Mouse (Mus musculus) erythroid progenitor cell, adult 5-6 weeks (primary cell): ENCODE data around the gene Clgn. TPM values are rescaled to one million over a fixed set of nuclear protein-coding genes. Genes with fewer than 3 reads are reported as not detected.

ENCODE experiments used
- ATAC-seq: replicated peaks from 2 replicates; pipeline ENCODE4 v1.8.0; 2016; ENCODE audit warnings: moderate number of reproducible peaks, mild to moderate bottlenecking, moderate TSS enrichment, inconsistent platforms; ENCODE audit not compliant: poor library complexity, low FRiP score, severe bottlenecking
- total RNA-seq, 2 experiments: library from RNA; stranded (forward) in 1 of 2; stranded (reverse) in 1 of 2; fragments of 150-400 nt in 1 of 2; fragments of 186-747, 209-891 nt in 1 of 2; gene quantifications; 2 replicates each; pipeline versions ENCODE4 v1.2.3 to v1.2.4; 2015 to 2017; ENCODE audit warnings: low replicate concordance in 2 of 2

Clgn gene
- total RNA-seq (2015; ENCODE audit: low replicate concordance) (5.8 and 8.0 TPM in 2 replicates), total RNA-seq (2017; ENCODE audit: low replicate concordance) (4.9 and 10.9 TPM in 2 replicates)

DNA sequence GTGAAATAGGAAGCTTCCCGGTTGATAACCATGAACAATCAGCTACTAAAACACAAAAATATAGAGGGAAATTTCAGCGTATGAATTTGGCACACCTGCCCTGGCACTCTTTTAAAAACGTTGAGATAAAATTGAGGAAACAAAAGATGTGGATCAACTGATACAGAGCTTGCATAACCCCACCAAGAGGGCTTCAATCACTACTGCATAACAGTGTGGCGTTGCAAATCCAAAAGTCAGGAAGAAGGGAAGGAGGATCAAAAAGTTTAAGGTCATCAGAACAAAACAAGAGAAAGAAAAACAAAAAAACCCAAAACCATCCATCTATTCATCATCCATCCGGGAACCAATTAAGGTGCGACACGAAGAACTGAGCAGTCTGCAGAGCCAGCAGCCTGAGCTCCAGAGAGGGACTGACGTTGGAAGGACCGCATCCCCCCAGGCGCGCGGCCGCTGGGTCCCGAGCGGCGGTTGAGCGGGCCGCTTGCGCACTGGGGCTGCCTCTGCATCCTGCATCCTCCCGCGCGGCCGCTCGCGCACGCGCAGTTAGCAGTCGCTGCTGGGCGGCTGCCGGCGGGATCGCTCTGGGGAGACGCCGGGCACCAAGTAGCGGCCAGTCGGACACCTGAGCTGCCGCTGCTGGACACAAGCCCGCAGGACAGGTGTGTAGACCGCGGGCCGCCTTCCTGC, at the start of gene Clgn:
Gene Clgn, plus strand, starts transcription at position 552 of the 690 bp plus-strand sequence.
- peak; percentile 93 for ATAC-seq

DNA sequence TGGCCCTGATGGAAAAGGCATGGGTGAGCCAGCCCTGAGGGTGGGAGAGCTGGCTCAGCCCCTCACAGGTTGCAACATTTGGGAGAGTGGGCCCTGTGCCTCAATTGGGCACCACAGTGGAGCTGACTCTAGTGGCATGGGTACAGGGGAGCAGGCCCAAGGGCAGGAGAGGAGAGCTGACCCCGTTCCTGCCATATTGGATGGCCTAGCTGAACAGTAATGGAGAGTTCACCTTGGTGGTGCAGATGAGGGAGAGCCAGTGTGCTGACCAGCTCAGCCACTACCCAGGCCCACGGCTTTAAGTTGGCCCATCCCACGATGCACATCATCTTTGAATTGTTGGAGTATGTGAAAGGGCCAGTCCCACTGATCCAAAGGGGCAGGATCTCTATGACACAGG, 47.6 kb upstream of the Clgn start:
- ATAC-seq: peak; percentile 39; the same call in 1 of the 2 replicates

DNA sequence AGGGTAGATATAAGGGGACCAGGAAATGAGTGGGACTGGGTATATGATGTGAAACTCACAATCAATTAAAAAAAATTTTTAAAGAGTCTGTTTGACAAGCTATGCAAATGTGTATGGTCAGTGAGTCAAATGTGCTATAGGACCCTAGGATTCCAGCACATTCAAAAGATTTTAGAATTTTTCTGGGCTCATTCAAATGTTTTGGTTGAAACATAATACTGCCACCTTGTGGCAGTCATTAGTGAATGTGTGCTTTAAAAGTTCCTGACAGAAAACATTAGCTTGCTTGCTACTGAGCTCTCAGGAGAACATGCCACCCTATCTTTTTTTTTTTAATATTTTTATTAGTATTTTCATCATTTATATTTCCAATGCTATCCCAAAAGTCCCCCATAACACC, 47.0 kb upstream of the Clgn start:
- no peak; the same call in 1 of the 2 replicates for ATAC-seq

DNA sequence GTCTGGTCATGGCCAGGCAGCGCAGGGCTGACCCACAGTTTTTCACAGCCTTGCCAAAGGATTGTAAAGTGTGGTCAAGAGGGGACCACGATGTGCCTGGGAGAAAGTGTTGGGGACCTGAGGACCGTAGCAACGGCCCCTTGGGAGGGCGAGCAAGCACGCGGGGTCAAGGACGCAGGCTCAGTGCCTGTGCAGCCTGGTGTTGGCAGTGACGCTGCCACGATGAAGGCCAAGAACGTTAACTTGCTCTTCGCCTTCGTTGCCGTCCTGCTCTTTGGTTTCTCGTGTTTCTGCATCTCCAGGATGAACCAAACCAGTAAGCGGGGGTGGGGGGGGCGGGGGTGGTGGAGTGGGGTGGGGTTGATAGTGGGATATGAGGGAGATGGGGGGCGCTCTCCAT, 41.4 kb upstream of the Clgn start, which contains the start of gene Mgat4d:
Gene Mgat4d, plus strand, starts transcription at position 209 of the 400 bp plus-strand sequence.
- ATAC-seq: no peak

DNA sequence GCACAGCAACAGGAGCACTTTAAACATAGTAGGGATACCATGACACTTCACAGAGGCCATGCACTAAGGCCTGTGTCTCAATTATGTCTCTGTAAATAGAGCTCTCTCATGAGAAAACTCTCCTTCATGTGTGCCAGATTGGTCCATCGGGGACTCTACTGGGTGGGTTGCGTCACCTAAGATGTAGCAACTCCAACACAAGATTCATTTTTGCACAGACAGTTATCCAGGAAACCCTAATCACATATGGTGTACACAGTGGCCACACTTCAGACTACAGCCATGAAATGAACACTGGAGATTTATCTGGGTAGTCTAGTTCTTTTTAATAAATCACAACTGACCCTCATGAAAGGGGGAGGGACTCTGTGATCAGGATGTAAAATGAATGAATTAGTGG, 38.4 kb upstream of the Clgn start:
- ATAC-seq: no peak

DNA sequence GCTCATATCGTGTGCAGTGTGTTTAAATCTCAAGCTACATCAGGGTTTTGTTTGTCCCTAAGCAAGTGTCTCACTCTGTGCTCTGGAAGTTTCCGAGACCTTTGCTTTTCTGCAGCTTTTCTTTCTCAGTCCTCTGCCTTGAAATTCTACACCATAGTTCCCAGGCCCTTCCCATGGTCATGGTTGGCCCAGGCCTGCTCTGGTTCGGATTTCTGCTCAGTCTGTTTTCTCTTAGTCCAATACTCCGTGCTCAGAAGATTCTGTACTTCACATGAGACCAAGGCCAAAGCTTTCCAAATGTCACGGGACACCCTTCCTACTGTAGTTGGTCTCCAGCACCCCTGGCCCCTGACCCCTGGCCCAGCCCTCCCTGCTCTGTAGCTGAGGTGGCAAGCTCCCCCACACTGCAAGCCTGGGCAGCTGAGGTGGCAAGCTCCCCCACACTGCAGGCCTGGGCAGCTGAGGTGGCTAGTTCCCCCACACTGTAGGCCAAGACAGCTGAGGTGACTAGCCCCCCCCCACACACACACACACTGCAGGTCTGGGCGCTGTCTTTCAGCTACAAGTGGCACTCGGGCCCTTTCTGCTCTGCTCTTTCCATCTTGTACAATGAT, 26.4 kb upstream of the Clgn start:
- ATAC-seq: 0 out of 2 replicates have a peak, but pooled peaks have one; percentile 30

DNA sequence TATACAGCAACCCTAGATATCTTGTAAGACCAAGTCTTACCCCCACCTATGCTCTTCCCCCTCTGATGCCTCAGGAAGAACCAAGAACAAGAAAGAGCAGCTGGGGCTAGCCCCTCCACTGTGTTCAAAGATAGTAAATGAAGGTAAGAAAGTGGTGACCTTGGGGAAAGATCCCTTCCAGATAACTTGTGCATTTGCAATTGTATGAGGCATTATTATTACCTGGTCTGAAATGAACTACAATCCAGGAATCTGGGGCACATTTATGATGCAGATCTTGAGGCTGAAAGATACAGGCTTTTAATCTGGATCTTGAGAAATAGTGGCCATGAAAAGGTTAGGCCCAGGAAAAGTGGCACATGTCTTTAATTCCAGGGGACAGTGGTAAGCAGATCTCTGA, 12.4 kb upstream of the Clgn start:
- no peak for ATAC-seq

DNA sequence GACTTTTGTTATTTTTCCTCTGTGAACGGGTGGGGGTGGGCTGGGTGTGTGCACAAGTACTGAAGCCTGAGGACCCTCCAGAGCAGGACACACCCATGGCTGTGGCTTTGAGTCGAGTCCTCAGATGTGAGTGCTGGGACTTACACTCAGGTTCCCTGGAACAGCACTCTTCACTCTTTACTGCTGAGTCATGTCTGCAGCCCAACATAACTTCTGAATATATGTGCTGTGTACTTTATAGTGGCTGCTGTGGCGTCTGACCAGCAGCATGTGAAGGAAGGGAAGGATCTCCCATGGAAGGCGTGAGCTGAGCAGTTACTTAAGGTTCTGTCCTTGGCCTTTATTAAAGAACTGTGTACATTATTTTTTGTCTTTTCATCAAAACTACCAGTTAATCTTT, 9.5 kb upstream of the Clgn start:
- no peak for ATAC-seq

DNA sequence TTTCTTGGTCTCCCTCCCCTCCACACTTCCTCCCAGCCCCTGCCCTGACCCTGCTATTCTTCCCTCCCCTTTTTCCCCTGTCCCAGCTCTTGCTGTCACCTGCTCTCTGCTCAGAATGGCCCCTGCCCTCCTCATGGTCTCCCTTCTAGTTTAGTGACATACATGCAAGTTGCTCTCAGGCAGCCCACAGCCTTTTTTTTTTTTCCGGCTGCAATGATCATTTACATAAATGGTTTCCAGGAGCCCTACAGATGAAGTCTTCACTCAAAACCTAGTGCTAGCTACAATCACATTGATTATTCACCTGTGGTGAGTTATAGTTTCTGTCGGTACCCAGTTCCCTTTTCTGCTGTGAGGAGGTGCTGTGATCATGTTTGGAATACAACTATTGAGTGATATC, 8.7 kb upstream of the Clgn start:
- ATAC-seq: no peak

DNA sequence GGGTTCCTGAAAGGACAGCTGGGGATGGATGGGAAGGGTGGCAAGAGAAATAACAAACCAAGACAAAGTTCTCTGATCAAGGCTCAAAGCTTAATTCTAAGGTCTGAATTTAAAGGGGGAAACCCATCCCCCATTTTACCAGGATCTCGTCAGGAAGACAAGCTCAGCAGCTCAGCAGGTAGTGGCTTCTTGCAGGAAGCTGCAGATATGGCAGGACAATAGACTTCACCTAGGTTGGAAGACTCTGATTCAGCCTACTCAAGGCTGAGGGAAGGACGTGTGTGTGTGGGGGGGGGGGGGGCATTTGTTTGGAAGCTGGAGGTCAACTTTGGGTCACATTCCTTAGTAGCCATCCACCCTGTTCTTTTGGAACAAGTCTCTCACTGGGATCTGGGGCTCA, 6.8 kb upstream of the Clgn start:
- no peak for ATAC-seq

DNA sequence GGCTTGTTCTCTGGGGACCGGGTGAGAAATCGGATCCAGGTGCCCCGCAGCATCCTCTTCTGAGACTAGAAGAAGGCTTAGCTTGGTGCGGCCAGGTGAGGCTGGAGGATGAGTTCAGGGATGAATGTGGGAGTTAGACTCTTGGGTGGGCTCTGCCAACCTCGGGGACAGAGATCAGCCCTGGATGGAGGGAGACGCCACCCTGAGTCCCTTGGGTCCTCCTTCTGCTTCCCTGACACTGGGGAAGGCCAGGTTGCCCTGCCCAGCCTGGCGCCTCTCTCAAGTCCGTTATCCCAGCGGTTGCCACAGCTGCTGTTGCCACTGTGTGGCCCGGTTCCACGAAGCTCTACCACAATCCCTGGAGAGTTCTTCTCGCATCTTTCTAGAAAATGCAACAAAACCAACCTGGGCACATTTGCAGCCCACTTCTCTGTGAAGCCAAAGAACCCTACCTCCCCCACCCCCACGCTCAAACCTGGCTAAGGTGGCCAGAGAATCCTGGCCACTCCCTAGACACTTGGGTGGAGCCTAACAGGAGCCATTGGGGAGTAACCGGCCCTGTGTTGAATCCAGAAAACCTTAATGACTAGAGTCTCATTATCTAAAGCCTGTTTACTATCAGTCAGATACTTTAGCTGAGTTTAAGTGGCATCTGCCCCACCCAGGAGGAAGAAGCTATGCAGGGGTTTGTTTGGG, 487 bp downstream of the Clgn start:
- ATAC-seq: peak; percentile 73

DNA sequence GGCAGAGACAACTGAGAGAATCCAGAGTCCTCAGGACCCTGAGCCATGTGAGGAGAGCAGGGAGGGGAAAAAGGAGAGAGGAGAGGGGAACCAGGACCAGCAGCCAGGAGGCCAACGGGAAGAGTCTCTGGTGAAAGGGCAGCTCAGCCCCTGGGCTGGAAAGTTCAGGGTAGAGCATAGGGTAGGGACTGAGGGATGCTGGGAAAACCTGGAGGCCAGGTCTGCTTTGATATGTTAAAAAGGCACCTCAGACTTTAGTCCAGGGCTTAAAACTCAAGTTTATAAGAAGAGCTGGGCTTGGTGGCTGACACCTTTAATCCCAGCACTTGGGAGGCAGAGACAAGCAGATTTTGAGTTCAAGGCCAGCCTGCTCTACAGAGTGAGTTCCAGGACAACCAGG, 2.9 kb downstream of the Clgn start:
- ATAC-seq: no peak

DNA sequence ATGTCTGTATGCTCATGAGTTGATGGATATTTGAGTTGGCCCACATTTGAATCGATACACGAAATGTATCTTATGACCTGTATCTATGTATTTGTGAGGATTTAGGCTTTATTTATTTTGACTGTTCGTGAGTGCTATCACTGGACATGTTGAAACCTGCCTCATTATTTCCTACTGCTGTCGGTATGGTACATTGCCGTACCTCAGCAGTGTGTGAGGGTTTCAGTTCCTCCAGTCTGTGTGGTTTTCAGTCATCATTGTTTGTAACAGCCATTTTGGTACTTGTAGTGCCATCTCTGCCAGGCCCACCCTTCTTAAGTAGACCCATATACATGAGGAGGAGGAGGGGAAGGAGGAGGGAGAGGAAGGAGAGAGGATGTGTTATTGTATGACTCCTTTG, 4.7 kb downstream of the Clgn start:
- no peak for ATAC-seq

DNA sequence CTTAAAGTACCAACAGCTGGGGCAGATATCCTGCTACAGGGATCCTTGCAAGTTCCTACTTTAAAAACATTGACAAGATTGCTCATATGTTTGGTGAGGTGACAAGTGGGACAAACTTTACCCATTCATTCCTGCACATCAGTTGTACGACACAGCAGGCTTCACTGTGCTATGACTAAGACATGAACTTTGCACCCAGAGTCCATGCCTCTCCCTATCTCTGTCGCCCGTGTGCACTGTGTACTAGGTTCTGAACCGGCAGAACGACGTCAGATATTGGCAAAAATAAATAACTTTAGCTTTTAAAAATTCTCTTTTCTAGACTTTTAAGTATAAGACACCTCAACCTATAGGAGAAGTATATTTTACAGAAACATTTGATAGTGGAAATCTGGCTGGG, 7.0 kb downstream of the Clgn start:
- ATAC-seq: no peak

DNA sequence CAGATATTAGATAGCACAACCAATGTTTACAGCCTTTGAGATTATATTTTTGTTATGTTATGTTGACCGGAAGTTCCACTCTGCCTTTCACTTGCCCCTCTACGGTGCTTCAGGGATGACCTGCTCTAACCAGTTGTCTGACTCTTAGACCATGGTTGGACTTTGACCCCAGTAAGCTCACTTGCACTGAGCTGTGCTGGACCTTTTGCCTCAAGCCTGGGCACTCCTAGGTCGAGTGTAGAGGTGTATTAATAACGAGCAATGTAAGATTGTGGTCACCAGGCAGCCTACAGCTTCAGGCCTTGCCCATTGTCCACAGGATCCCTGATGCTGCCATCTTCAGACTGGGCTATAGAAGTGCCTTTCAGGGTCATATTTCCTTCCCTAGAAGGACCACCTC, 8.1 kb downstream of the Clgn start:
- no peak for ATAC-seq

DNA sequence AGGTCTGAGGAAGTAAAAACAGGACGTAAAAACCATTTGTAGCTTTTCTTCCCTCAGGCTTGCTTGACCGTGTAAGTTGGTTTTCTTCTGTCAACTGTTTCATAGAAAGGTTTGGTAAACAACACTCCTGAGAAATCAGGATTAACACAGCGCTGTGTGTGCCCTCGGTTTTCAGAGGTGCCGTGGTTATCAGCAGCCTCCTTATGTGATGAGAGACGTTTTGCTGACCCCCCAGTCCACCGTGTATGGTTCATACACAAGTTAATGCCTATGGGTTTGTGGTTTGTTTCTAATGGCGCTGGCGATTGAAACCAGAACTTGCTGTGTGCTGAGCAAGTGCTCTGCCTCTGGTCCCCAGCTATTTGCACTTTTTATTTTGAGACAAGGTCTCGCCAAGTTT, 15.9 kb downstream of the Clgn start:
- no peak for ATAC-seq

DNA sequence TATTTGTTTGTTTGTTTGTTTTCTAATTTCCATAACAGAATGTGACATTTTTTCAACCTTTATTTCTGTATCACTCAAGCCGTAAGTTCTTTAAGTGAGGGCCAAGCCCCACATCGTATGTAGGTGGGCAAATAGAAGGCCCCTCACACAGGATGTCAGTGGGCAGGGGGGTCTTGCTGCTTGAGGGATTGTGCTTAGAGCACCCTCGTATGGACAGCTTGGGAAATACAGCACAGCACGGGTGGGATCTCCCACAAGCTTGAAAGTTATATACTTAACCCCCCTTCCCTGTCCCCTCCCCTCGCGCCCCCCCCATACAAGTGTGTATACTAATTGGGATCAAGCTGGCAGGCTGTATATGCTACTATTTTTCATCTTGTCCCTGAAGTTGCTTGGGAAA, 17.2 kb downstream of the Clgn start:
- no peak for ATAC-seq

DNA sequence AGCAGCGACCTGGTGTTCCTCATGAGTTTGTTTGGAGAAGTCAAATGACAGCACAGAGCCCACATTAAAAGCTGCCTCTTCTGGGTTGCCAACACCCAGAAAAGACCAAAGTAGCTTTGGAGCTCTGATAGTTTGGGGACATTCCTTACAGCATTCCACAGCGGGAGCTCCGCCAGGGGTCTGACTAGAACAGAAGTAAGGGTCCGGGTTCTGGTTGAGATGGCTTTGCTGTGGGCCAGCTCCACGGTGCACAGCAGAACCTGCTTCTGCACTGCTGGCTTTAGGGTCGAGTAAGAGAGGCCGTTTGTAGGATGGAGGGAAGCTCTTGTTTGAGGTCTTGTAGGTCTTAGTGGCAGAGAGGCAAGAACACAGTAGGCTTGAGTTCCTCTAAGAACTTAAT, 18.8 kb downstream of the Clgn start:
- ATAC-seq: no peak

DNA sequence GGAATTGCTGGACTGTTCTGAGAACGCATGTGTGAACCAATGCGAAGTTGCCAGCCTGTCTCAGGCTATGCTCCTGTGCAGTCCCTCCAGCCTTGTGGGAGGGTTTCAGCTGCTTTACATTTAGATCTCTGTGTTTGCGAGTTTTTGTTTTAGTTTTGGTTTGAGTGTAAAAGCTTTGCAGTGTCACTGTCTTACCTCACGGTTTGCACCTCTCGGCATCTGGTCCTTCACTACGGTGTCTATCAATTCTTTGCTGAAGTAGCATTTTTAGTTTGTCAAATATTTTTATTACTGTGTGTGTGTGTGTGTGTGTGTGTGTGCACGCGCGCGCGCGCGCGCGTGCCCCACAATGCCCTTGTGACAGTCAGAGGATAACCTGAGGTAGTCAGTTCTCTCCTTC, 27.2 kb downstream of the Clgn start:
- no peak for ATAC-seq

DNA sequence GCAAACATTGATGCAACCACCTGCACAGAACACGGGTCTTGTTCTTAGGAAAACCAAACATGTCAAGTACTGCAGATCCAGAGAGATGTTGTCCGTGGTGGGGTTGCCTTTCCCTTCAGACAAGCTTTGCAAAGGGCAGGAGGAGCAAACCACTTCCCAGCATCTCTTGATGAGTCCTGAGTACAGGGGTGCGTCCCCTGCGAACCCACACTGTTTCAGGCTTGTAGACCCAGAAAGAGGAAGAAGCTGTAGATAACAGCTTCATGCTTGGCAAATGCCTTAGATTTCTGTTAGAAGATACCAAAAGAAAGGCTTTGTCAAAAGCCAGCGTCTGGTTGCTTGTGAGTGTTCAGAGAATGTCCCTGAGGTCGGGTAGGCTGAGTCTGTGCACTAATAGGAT, 28.3 kb downstream of the Clgn start:
- no peak for ATAC-seq
